Mouse (Mus musculus) neural tube, embryonic 15.5 days (tissue): ENCODE measurements around the gene Ttc30b. TPM values are rescaled to one million over a fixed set of nuclear protein-coding genes. Genes with fewer than 3 reads are reported as not detected.

Experiments
- ATAC-seq: fragments of 200-750 bp; cut with Nextera tagmentation; 2 replicates; pipeline ENCODE4 v1.8.0; 2017; ENCODE audit warnings: mild to moderate bottlenecking, moderate TSS enrichment, moderate library complexity; ENCODE audit not compliant: low FRiP score
- H3K27ac ChIP-seq: fragments of 300-500 bp; sonication (generic); replicated peaks from 2 replicates; pipeline ENCODE4 v1.5.1; 2015; ENCODE audit warnings: mild to moderate bottlenecking, inconsistent platforms
- H3K27me3 ChIP-seq: fragments of 300-500 bp; sonication (generic); replicated peaks from 2 replicates; pipeline ENCODE4 v1.6.1; 2015; ENCODE audit warnings: inconsistent platforms
- H3K36me3 ChIP-seq: fragments of 300-500 bp; sonication (generic); 2 replicates; pipeline ENCODE4 v1.6.1; 2015; ENCODE audit warnings: inconsistent platforms
- H3K4me1 ChIP-seq: fragments of 300-500 bp; sonication (generic); 2 replicates; pipeline ENCODE4 v1.6.1; 2015; ENCODE audit warnings: inconsistent platforms
- H3K4me2 ChIP-seq: fragments of 300-500 bp; sonication (generic); 2 replicates; pipeline ENCODE4 v1.6.1; 2015; ENCODE audit warnings: inconsistent platforms, mild to moderate bottlenecking, moderate library complexity
- H3K4me3 ChIP-seq: fragments of 300-500 bp; sonication (generic); replicated peaks from 2 replicates; pipeline ENCODE4 v1.5.1; 2015; ENCODE audit warnings: mild to moderate bottlenecking, inconsistent platforms
- H3K9ac ChIP-seq: fragments of 300-500 bp; sonication (generic); replicated peaks from 2 replicates; pipeline ENCODE4 v1.6.1; 2015; ENCODE audit warnings: mild to moderate bottlenecking, inconsistent platforms
- H3K9me3 ChIP-seq: fragments of 300-500 bp; sonication (generic); replicated peaks from 2 replicates; pipeline ENCODE4 v1.6.1; 2016; ENCODE audit warnings: inconsistent platforms
- whole genome bisulfite sequencing: fragments of 180-500 bp; shearing (Covaris S2); methylation state at CpG from one replicate; pipeline ENCODE4 v1.1.7; 2015; ENCODE audit warnings: mixed read lengths; 5-methylcytosine and 5-hydroxymethylcytosine counted together
- polyA plus RNA-seq: library from polyadenylated mRNA; unstranded; fragments of >200 nt; fragmentation: Nextera tagmentation; extraction: Ambion mirVana; gene quantifications from 2 replicates; pipeline ENCODE4 v1.2.1, GENCODE M21; 2015

The Ttc30b gene
- polyA plus RNA-seq, 1 experiment from 2014 or later = 17.4 TPM

GRCm38 (mm10) chr2:75900281-75900680 is 38.1 kb downstream of the Ttc30b start:
- Histone ChIP-seq H3K27ac (no peak overlapping the region), H3K27me3 (no peaks in the 10 kb centered on the region), H3K9ac (no peak overlapping the region), H3K4me2 (no peak overlapping the region), H3K4me1 (no peaks in the 10 kb centered on the region), H3K36me3 (peaks cover 13% of the 10 kb centered on the region; the same call in 1 of the 2 replicates), H3K9me3 (0 out of 2 replicates have a peak, but pooled peaks cover 4% of the 10 kb centered on the region), H3K4me3 (no peak overlapping the region)
- ATAC-seq = no peak
- WGBS = 79% methylated on average over 1 of the region's 1 CpGs

- 88% methylated on average over 5 of the region's 5 CpGs for WGBS
- Histone ChIP-seq H3K27ac (no peak overlapping the region), H3K4me1 (no peaks in the 10 kb centered on the region), H3K9me3 (0 out of 2 replicates have a peak, but pooled peaks cover 4% of the 10 kb centered on the region), H3K4me3 (no peak overlapping the region), H3K9ac (no peak overlapping the region), H3K36me3 (peaks cover 5% of the 10 kb centered on the region; the same call in 1 of the 2 replicates), H3K4me2 (no peak overlapping the region), H3K27me3 (no peaks in the 10 kb centered on the region)
- ATAC-seq = no peak
These were observed 42.7 kb downstream of the Ttc30b start for GRCm38 (mm10) chr2:75895711-75896110.

GRCm38 (mm10) chr2:75891981-75892380 is 46.4 kb downstream of the Ttc30b start:
- Histone ChIP-seq H3K4me3 (no peak overlapping the region), H3K4me1 (no peaks in the 10 kb centered on the region), H3K4me2 (no peak overlapping the region), H3K36me3 (no peaks in the 10 kb centered on the region; the same call in 1 of the 2 replicates), H3K27me3 (no peaks in the 10 kb centered on the region), H3K9me3 (no peaks in the 10 kb centered on the region), H3K9ac (no peak overlapping the region), H3K27ac (no peak overlapping the region)
- 47% methylated on average over 4 of the region's 4 CpGs for WGBS
- ATAC-seq = no peak

Other genes starting within 250 kb of the Ttc30b start
- gene Nfe2l2, start 233.9 kb downstream of the Ttc30b start, polyA plus RNA-seq = 12.1 and 23.3 TPM in 2 replicates
- 27.8 and 29.0 TPM in 2 replicates for gene Agps, start 106.4 kb downstream of the Ttc30b start, polyA plus RNA-seq
- 0.68 and 0.96 TPM in 2 replicates for gene Ttc30a2, start 39.6 kb upstream of the Ttc30b start, polyA plus RNA-seq
- gene Ttc30a1, start 43.4 kb upstream of the Ttc30b start, polyA plus RNA-seq = 7.4 and 7.6 TPM in 2 replicates